17 mouse cellular contexts compared by ENCODE assay signal in genomic region chr19:44475268-44475667, GRCm38 (mm10). TPM values are rescaled to one million over a fixed set of nuclear protein-coding genes. Genes with fewer than 3 reads are reported as not detected.
"Had no signal": no experiment of that assay in that cellular context is flagged by ENCODE, and none has a peak within 500 bp of the region (broad histone marks: within the 10 kb centered on the region; RNA-seq: fewer than 3 reads in every experiment).

No protein-coding gene starts in this region.

- H3K27ac ChIP-seq: layer of hippocampus, adult 2 months; limb, embryonic 13.5 days; liver, embryonic 14.5 days; midbrain, embryonic 10.5 days had no signal

- H3K4me3 ChIP-seq: layer of hippocampus, adult 2 months; limb, embryonic 13.5 days; midbrain, embryonic 10.5 days; myocyte had no signal

- H3K9ac ChIP-seq: limb, embryonic 13.5 days; liver, embryonic 14.5 days; lung, embryonic 14.5 days had no signal

- H3K4me2 ChIP-seq: limb, embryonic 13.5 days; lung, embryonic 14.5 days had no signal

- H3K4me1 ChIP-seq: limb, embryonic 13.5 days; midbrain, embryonic 10.5 days had no signal

- H3K27me3 ChIP-seq: limb, embryonic 13.5 days had no signal

- H3K36me3 ChIP-seq: limb, embryonic 13.5 days; midbrain, embryonic 10.5 days had no signal

- DNase-seq: kidney, adult 8-10 months; kidney, postnatal 4 days; left cerebral cortex, postnatal 4 days; lung, embryonic 14.5 days; lung, postnatal 4 days; midbrain, embryonic 14.5 days; spleen, adult 18-20 months; thymus, adult 18-20 months; thymus, postnatal 14 days had no signal

- H3K9me3 ChIP-seq: limb, embryonic 13.5 days; midbrain, embryonic 10.5 days had no signal

RNA-seq across cellular contexts. Expression of gene Wnt8b, which starts 18.0 kb away (rescaled TPM):
- total RNA-seq: left cerebral cortex, postnatal 10 days; liver, adult 2 months; neutrophil, adult 5-6 weeks had no signal
- polyA plus RNA-seq: liver, adult 2 months; liver, embryonic 14.5 days; lung, embryonic 14.5 days; myocyte had no signal
